Mouse (Mus musculus): ENCODE measurements around the gene Wdr19. TPM values are rescaled to one million over a fixed set of nuclear protein-coding genes. Genes with fewer than 3 reads are reported as not detected.

Wdr19 gene
- 0.15 and 0.22 TPM in 2 replicates for polyA plus RNA-seq (2012)

- no peak for TF ChIP-seq GATA1 (IDR thresholded peaks at IDR 0.05; ENCODE audit: low read length)
Measured at GRCm38 (mm10) chr5:65199346-65200128, at the start of gene Wdr19. Gene Wdr19, plus strand, starts transcription at chr5:65199696.

GRCm38 (mm10) chr5:65149706-65150105, 49.8 kb upstream of the Wdr19 start:
- TF ChIP-seq GATA1 (IDR thresholded peaks at IDR 0.05; ENCODE audit: low read length), result no peak

DNA sequence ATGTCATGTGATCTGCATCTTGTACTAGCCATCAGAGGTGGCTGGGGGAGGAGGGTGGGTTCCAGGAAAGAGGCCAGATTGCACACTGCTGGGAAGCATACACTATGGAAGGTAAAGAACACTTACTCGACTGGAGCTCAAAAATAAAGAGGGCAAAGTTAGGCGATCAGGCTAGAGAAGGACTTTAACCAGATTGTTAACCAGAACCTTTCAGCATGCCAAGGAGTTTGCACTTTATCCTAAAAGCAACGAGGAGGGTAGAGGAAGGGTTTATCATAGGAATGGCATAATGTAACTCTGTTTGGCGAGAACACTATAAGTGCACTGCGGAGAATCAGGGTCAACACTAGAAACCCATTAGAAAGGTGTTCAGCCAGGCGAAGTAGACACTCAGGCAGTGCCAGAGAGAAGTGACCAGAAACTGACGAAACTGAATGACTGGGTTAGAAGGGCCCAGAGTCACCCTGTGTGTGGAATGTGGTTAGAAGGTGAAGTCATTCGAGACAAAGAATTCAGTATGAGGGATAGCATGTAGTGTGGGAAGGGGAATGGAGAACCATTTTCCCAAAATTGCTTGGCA, 49.0 kb upstream of the Wdr19 start:
- TF ChIP-seq GATA1 (IDR thresholded peaks at IDR 0.05; ENCODE audit: low read length), result no peak

- no peak for TF ChIP-seq GATA1 (IDR thresholded peaks at IDR 0.05; ENCODE audit: low read length)
Measured at GRCm38 (mm10) chr5:65151276-65151675, 48.2 kb upstream of the Wdr19 start.

GRCm38 (mm10) chr5:65151767-65152166, 47.7 kb upstream of the Wdr19 start:
- TF ChIP-seq GATA1 (IDR thresholded peaks at IDR 0.05; ENCODE audit: low read length), result no peak

DNA sequence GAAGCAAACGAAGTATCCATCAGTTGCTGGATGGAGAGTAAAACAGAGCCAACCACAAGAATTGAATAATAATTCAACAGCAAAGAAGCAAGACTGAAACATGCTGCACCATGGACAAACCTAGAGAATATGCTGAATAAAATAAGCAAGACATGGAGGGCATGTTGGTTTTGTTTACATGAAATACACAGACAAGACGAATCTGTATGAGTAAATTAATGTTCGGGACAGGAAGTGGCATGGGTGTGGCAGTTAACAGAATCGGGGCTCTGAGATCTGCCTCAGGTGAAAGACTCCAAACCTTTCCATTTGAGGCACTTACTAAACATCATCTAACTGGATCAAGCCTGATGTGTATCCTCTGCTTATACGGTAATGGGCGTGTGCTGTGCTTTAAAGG, 45.2 kb upstream of the Wdr19 start:
- no peak for TF ChIP-seq GATA1 (IDR thresholded peaks at IDR 0.05; ENCODE audit: low read length)

GRCm38 (mm10) chr5:65156853-65157252, 42.6 kb upstream of the Wdr19 start:
- TF ChIP-seq GATA1 (IDR thresholded peaks at IDR 0.05; ENCODE audit: low read length), result no peak

- no peak for TF ChIP-seq GATA1 (IDR thresholded peaks at IDR 0.05; ENCODE audit: low read length)
Measured at GRCm38 (mm10) chr5:65157412-65158381, 41.8 kb upstream of the Wdr19 start.

- no peak for TF ChIP-seq GATA1 (IDR thresholded peaks at IDR 0.05; ENCODE audit: low read length)
Measured at GRCm38 (mm10) chr5:65158696-65159305, 40.7 kb upstream of the Wdr19 start.

GRCm38 (mm10) chr5:65163001-65163400, 36.5 kb upstream of the Wdr19 start:
- no peak for TF ChIP-seq GATA1 (IDR thresholded peaks at IDR 0.05; ENCODE audit: low read length)

DNA sequence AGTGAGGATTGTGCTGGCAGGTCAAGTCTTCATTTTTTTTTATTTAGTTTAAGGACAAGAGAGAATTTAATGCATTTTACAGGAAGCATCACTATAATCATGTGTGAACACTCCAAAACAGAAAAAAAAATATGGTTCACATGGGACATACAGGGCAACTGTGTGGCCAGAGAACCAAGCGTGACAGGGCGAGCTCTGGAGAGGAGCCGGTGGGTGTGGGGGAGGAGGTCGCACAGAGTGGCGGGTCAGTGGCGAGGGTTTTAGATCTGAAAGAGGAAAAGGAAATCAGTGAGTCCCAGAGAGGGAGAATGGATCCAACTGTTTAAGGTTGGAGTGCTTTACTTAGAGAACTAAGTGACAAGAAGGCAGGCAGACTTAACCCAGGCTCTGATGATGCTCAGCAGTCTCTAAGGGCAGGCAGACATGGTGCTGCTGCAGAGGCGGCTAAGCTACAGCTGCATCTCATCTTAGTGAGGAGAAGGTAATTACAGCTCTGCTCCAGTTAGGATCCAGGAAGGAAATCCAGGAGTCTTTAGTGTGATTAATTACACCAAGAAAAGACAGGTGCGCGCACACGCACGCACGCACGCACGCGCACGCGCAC, 35.9 kb upstream of the Wdr19 start:
- TF ChIP-seq GATA1 (IDR thresholded peaks at IDR 0.05; ENCODE audit: low read length), result no peak

- no peak for TF ChIP-seq GATA1 (IDR thresholded peaks at IDR 0.05; ENCODE audit: low read length)
Measured at GRCm38 (mm10) chr5:65170206-65170605, 29.3 kb upstream of the Wdr19 start.

DNA sequence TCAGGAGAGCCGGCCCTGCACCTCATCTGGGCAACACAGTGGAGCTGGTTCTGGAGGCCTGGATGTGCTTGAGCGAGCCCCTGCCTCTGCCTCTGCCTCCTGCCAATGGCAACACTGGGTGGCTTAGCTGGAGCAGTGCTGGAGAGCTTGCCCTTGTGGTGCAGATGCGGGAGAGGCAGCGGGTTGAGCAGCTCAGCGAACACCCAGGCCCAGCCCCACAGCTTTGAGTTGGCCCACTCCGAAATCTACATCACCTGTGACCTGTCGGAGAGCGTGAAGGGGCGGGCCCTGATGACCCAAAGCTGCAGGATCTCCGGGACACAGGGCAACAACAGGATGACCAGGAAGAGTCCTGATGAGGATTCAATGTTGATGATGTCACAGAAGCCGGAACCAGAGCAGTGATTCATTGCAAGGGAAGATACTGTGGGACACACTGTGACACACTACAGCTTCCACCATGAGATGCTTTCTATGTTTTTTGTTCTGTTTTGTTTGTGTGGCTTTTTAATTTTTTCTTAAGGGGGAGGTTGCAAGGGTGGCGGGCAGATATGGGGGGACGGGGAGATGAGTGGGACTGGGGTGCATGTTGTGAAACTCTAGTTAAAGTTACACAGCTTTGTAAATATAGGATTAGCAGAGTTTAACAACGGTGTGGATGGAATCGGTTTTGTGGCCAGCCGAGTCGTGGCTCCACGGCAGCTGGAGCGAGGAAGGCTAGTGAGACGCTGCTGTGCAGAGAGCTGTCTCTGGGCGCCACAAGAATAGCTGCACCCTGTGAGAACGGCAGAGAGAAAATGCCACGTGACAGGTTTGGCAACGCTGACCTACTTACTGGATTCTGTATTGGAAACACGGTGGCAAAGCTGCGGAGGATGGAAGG, 24.2 kb upstream of the Wdr19 start:
- TF ChIP-seq GATA1 (IDR thresholded peaks at IDR 0.05; ENCODE audit: low read length), result no peak

GRCm38 (mm10) chr5:65175918-65176484, 23.5 kb upstream of the Wdr19 start:
- TF ChIP-seq GATA1 (IDR thresholded peaks at IDR 0.05; ENCODE audit: low read length), result no peak

All from G1E-ER4 (cell line).